Mouse (Mus musculus) neutrophil, adult 59 days (primary cell): ENCODE results near the gene Pip5kl1. TPM values are rescaled to one million over a fixed set of nuclear protein-coding genes. Genes with fewer than 3 reads are reported as not detected.

Source experiments
- total RNA-seq, 2 experiments: library from RNA; stranded (reverse); gene quantifications; 1 replicate in 1 of 2; 2 replicates in 1 of 2; pipeline ENCODE4 v1.2.4; 2023

The Pip5kl1 gene
- under 1 TPM in 1 of 2 experiments, not detected in 1; 0.22 TPM for total RNA-seq

GRCm38 (mm10) chr2:32574497-32574896, at the start of gene Pip5kl1:
Gene Pip5kl1 (plus strand): TSS chr2:32574797.

GRCm38 (mm10) chr2:32534733-32535471, 39.7 kb upstream of the Pip5kl1 start, which contains the start of gene Fam102a:
Gene Fam102a (plus strand): TSS chr2:32535332.

DNA sequence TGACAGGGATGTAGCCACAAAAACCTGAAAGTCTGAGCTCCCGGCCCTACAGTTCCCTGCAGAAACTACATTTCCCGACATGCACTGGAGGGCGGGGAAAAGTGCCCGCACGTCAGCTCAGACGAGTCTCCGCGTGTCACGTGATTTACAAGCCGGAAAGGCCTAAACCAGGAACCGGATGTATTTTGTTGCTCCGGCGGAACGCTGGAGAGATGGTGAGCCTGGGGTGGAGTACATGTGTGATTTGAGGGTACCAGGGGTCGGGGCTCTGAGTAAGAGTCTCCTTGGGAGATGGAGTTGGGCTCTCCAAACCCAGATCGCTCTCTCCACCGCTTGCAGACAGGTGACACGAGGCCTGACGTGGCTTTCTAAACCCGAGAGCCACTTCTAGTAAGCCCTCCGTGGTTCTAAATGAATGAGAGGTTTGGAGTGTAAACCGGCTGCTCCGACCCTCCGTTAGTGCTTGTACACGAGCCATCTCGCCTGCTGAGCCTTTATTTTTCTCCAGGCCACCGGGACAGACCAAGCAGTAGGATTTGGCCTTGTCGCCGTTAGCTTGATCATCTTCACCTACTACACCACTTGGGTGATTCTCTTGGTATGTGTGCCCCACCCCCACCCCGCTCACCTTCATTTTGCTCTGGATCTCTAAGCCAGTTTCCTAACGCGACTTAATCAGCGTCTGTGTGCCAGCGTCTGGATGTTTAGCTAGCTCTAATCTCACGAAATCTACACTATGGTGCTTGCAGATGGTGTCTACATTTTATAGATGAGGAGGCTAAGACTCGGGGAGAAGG, 3.7 kb upstream of the Pip5kl1 start, which contains the start of gene Dpm2:
Dpm2 (plus strand) TSS at position 161 of the 797 bp plus-strand sequence.

DNA sequence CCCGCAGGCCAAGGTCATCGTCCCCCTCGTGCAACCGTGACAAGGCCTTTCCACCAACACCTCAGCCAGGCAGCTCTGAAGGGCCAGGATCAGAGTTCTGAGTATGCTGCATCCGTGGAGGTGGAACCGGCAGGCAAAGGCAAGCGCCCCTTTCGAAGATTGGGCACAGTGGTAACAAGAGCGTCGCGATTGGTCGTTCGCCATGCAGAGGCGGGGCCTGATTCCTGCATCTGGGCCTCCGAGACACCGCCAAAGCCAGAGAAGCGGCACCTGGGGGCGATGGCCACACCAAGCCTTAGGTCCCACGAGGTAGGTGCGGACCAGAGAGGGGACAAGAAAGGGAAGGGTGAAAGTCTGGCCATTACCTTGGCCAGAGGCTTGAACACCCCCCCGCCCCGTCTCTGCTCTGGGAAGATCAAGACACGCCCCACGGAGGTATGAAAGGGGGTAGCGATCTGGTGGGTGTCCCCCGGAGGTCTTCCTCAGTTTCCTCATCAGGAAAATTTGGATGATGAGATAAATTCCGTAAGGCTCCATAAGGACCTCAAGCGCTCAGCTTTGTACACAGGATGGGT, 1.1 kb downstream of the Pip5kl1 start, which contains the start of gene 9430097D07Rik:
9430097D07Rik (minus strand) TSS at position 99 of the 575 bp plus-strand sequence.

GRCm38 (mm10) chr2:32586871-32587351, 12.3 kb downstream of the Pip5kl1 start, which contains the start of gene St6galnac4:
Gene St6galnac4 (plus strand): TSS chr2:32587095.

DNA sequence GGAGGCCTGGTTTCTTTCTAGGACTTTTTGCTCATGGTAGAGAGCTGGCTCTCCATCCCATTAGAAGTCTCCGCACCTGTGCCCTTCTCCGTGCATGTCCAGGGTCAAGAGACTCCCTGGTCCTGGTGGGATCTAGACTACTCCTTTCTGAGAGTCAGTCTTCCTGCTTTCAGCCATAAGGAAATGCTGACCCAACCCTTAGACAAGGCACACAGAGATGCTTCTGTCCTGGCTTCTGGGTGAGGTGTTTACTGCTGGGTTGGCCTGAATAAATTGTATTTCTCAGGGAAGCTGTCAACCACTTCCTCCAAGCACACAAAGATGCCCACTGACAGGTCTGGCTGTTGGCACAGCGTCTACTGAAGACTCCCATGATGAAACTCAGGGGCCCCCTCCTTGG, 24.8 kb downstream of the Pip5kl1 start, which contains the start of gene St6galnac6:
St6galnac6 (plus strand) TSS at position 301 of the 400 bp plus-strand sequence.

DNA sequence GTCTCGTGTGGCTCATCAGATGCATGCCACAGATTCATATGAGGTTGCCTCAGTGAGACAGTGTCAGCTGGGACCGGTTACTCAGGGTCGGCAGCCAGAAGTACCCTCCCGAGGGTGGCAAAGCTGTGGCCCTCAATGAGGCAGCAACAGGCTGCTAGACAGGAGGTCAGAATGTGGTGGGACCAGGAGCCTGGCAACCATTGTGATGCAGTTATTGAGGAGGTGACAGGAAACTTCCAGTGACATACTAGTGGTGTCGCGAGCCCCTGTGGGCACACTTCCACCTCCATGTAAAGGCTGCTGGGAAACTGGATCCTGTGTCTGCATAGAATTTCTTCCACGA, 46.9 kb downstream of the Pip5kl1 start, which contains the start of gene Ak1:
Ak1 (plus strand) TSS at position 242 of the 343 bp plus-strand sequence.

Other genes with a start within 250 kb of the Pip5kl1 start
- gene Ciz1, start 222.5 kb upstream of the Pip5kl1 start, total RNA-seq: 10 to 100 TPM; 63.5 to 87.2 TPM
- gene Dnm1, start 221.5 kb upstream of the Pip5kl1 start, total RNA-seq: under 1 TPM in 1 of 2 experiments, not detected in 1; 0.22 TPM
- gene 1110008P14Rik, start 192.9 kb upstream of the Pip5kl1 start, total RNA-seq: 10 to 100 TPM; 49.7 to 50.5 TPM
- gene Lcn2, start 186.5 kb upstream of the Pip5kl1 start, total RNA-seq: 1,000 to 10,000 TPM; 7,694 to 9,553 TPM
- 10 to 100 TPM; 11.1 to 13.7 TPM for gene Ptges2, start 178.9 kb upstream of the Pip5kl1 start, total RNA-seq
- 1 to 10 TPM; 5.0 to 6.0 TPM for gene Naif1, start 124.3 kb upstream of the Pip5kl1 start, total RNA-seq
- gene Slc25a25, start 123.4 kb upstream of the Pip5kl1 start, total RNA-seq: 10 to 100 TPM; 11.6 to 12.2 TPM
- gene Fam102a, start 39.5 kb upstream of the Pip5kl1 start, total RNA-seq: 10 to 100 TPM; 15.6 to 17.1 TPM
- 10 to 100 TPM; 54.4 to 59.5 TPM for gene Dpm2, start 3.9 kb upstream of the Pip5kl1 start, total RNA-seq
- gene 9430097D07Rik, start 887 bp downstream of the Pip5kl1 start, total RNA-seq: not detected
- gene St6galnac4, start 12.3 kb downstream of the Pip5kl1 start, total RNA-seq: 10 to 100 TPM; 16.5 to 16.7 TPM
- 10 to 100 TPM in 1 of 2 experiments, 1 to 10 TPM in 1; 9.1 to 14.1 TPM for gene St6galnac6, start 24.9 kb downstream of the Pip5kl1 start, total RNA-seq
- under 1 TPM; 0.51 to 0.53 TPM for gene Ak1, start 47.0 kb downstream of the Pip5kl1 start, total RNA-seq
- gene Eng, start 71.8 kb downstream of the Pip5kl1 start, total RNA-seq: 10 to 100 TPM; 10.3 to 11.4 TPM
- 1 to 10 TPM; 4.8 to 5.6 TPM for gene Fpgs, start 129.3 kb downstream of the Pip5kl1 start, total RNA-seq
- gene Cdk9, start 138.3 kb downstream of the Pip5kl1 start, total RNA-seq: 100 to 1,000 TPM; 147 to 175 TPM
- gene Sh2d3c, start 146.3 kb downstream of the Pip5kl1 start, total RNA-seq: 100 to 1,000 TPM; 245 to 274 TPM
- gene 6330409D20Rik, start 166.2 kb downstream of the Pip5kl1 start, total RNA-seq: not detected
- gene Tor2a, start 182.4 kb downstream of the Pip5kl1 start, total RNA-seq: 10 to 100 TPM; 22.0 to 22.7 TPM
- gene Ttc16, start 200.8 kb downstream of the Pip5kl1 start, total RNA-seq: not detected
- 1 to 10 TPM; 1.0 to 1.7 TPM for gene Ptrh1, start 201.0 kb downstream of the Pip5kl1 start, total RNA-seq
- not detected for gene Cfap157, start 209.6 kb downstream of the Pip5kl1 start, total RNA-seq